Mouse (Mus musculus) heart, postnatal 0 days (tissue): ENCODE measurements at regions not wholly inside any gene's neighbourhood (a gene's known extent, or its start where the extent isn't known, plus 50 kb on each side); places are given as distances from the start of the nearest gene placed in this dataset.

Source experiments
- ATAC-seq: fragments of 200-750 bp; cut with Nextera tagmentation; 2 replicates; pipeline ENCODE4 v1.8.0; 2017; ENCODE audit warnings: low read depth, moderate number of reproducible peaks, moderate library complexity; ENCODE audit not compliant: insufficient read depth
- DNase-seq: peaks from one replicate; pipeline ENCODE4 v3.0.0-alpha.2; 2016; ENCODE audit warnings: low spot score
- H3K27ac ChIP-seq: fragments of 300-500 bp; sonication (generic); 2 replicates; pipeline ENCODE4 v1.5.1; 2014; ENCODE audit warnings: low read depth, mild to moderate bottlenecking
- H3K27me3 ChIP-seq: fragments of 300-500 bp; sonication (generic); 2 replicates; pipeline ENCODE4 v1.6.1; 2014; ENCODE audit warnings: low read length, mixed read lengths; ENCODE audit not compliant: control insufficient read depth, insufficient read depth
- H3K36me3 ChIP-seq: fragments of 300-500 bp; sonication (generic); replicated peaks from 2 replicates; pipeline ENCODE4 v1.6.1; 2014; ENCODE audit warnings: low read length, mixed read lengths; ENCODE audit not compliant: control insufficient read depth, insufficient read depth
- H3K4me1 ChIP-seq: fragments of 300-500 bp; sonication (generic); 2 replicates; pipeline ENCODE4 v1.6.1; 2014; ENCODE audit warnings: antibody characterized with exemption; ENCODE audit not compliant: control insufficient read depth, insufficient read depth
- H3K4me2 ChIP-seq: fragments of 300-500 bp; sonication (generic); 2 replicates; pipeline ENCODE4 v1.6.1; 2014; ENCODE audit warnings: low read depth, mild to moderate bottlenecking, low read length, moderate library complexity
- H3K4me3 ChIP-seq: fragments of 300-500 bp; sonication (generic); 2 replicates; pipeline ENCODE4 v1.5.1; 2014; ENCODE audit warnings: low read depth, low read length
- H3K9ac ChIP-seq: fragments of 300-500 bp; sonication (generic); replicated peaks from 2 replicates; pipeline ENCODE4 v1.6.1; 2014; ENCODE audit warnings: low read depth, low read length, mixed read lengths
- H3K9me3 ChIP-seq: fragments of 300-500 bp; sonication (generic); replicated peaks from 2 replicates; pipeline ENCODE4 v1.6.1; 2016; ENCODE audit warnings: low read length; ENCODE audit not compliant: control insufficient read depth
- CTCF ChIP-seq: IDR thresholded peaks from 2 replicates; pipeline ENCODE4 v1.5.1; 2016; ENCODE audit warnings: antibody characterized with exemption, control low read depth, low read depth
- EP300 ChIP-seq: IDR thresholded peaks from 2 replicates; pipeline ENCODE4 v1.6.1; 2016; ENCODE audit warnings: antibody characterized with exemption, low read depth
- WGBS: fragments of 180-500 bp; shearing (Covaris S2); extraction: QIAGEN DNeasy Blood & Tissue Kit; methylation state at CpG from one replicate; pipeline ENCODE4 v1.1.7; 2014; 5-methylcytosine and 5-hydroxymethylcytosine counted together

GRCm38 (mm10) chr9:73198261-73199085 lies 85.2 kb downstream of the Rsl24d1 start:
- H3K27me3 ChIP-seq, result no peaks in the 10 kb centered on the region
- no peaks in the 10 kb centered on the region for H3K9me3 ChIP-seq
- TF ChIP-seq EP300 (no peak), CTCF (no peak)
- H3K4me2 ChIP-seq, result no peak overlapping the region
- no peak for DNase-seq
- no peak overlapping the region for H3K4me3 ChIP-seq
- H3K27ac ChIP-seq, result no peak overlapping the region
- H3K9ac ChIP-seq, result no peak overlapping the region
- H3K36me3 ChIP-seq, result no peaks in the 10 kb centered on the region
- WGBS, result 83% methylated on average over 10 of the region's 10 CpGs
- H3K4me1 ChIP-seq, result no peaks in the 10 kb centered on the region
- no peak for ATAC-seq

GRCm38 (mm10) chr9:73223111-73223510 lies 109.9 kb downstream of the Rsl24d1 start:
- TF ChIP-seq CTCF, result no peak
- no peak for TF ChIP-seq EP300
- H3K27me3 ChIP-seq, result no peaks in the 10 kb centered on the region
- WGBS, result 47% methylated on average over 6 of the region's 6 CpGs
- H3K4me1 ChIP-seq, result no peaks in the 10 kb centered on the region
- H3K9me3 ChIP-seq, result no peaks in the 10 kb centered on the region
- DNase-seq (no peak), ATAC-seq (no peak)
- no peak overlapping the region for H3K4me3 ChIP-seq
- H3K4me2 ChIP-seq, result no peak overlapping the region
- no peak overlapping the region for H3K9ac ChIP-seq
- H3K27ac ChIP-seq, result no peak overlapping the region
- H3K36me3 ChIP-seq, result no peaks in the 10 kb centered on the region

GRCm38 (mm10) chr9:73240188-73240587 lies 127.0 kb downstream of the Rsl24d1 start:
- WGBS, result 57% methylated on average over 5 of the region's 5 CpGs
- Histone ChIP-seq H3K9me3 (no peaks in the 10 kb centered on the region), H3K27me3 (no peaks in the 10 kb centered on the region), H3K9ac (no peak overlapping the region), H3K4me1 (no peaks in the 10 kb centered on the region), H3K27ac (no peak overlapping the region), H3K36me3 (no peaks in the 10 kb centered on the region), H3K4me2 (no peak overlapping the region), H3K4me3 (no peak overlapping the region)
- DNase-seq (no peak), ATAC-seq (no peak)
- TF ChIP-seq CTCF (no peak), EP300 (no peak)

- no peak for ATAC-seq
Measured at GRCm38 (mm10) chr9:73242521-73243308, 129.5 kb downstream of the Rsl24d1 start.

GRCm38 (mm10) chr9:73244177-73244576 lies 131.0 kb downstream of the Rsl24d1 start:
- no peaks in the 10 kb centered on the region for H3K27me3 ChIP-seq
- no peaks in the 10 kb centered on the region for H3K9me3 ChIP-seq
- H3K9ac ChIP-seq, result no peak overlapping the region
- no peak overlapping the region for H3K4me2 ChIP-seq
- TF ChIP-seq EP300 (no peak), CTCF (no peak)
- 86% methylated on average over 3 of the region's 3 CpGs for WGBS
- H3K4me1 ChIP-seq, result no peaks in the 10 kb centered on the region
- no peak for DNase-seq
- no peak for ATAC-seq
- no peak overlapping the region for H3K27ac ChIP-seq
- no peak overlapping the region for H3K4me3 ChIP-seq
- H3K36me3 ChIP-seq, result no peaks in the 10 kb centered on the region

More at GRCm38 (mm10) chr9:73242521-73243308, 129.5 kb downstream of the Rsl24d1 start:
- Histone ChIP-seq H3K36me3 (no peaks in the 10 kb centered on the region), H3K27me3 (no peaks in the 10 kb centered on the region), H3K4me3 (no peak overlapping the region), H3K4me2 (no peak overlapping the region), H3K9ac (no peak overlapping the region), H3K9me3 (no peaks in the 10 kb centered on the region), H3K27ac (no peak overlapping the region), H3K4me1 (no peaks in the 10 kb centered on the region)
- TF ChIP-seq CTCF (no peak), EP300 (no peak)
- 59% methylated on average over 4 of the region's 4 CpGs for WGBS
- DNase-seq, result no peak
